Mouse (Mus musculus) MEL (cell line): Measurements from ENCODE around the gene Coro2b. TPM values are rescaled to one million over a fixed set of nuclear protein-coding genes. Genes with fewer than 3 reads are reported as not detected.

Experiments
- DNase-seq: peaks from one replicate; pipeline ENCODE4 v3.0.0; 2011; ENCODE audit warnings: low read depth, low spot score
- H3K27ac ChIP-seq: 2 replicates; pipeline ENCODE4 v1.5.1; 2012; ENCODE audit warnings: low read depth, mild to moderate bottlenecking, control low read depth, low read length, moderate library complexity; ENCODE audit not compliant: control insufficient read depth
- H3K27me3 ChIP-seq, 2 experiments: fragments of 150-350 bp in 1 of 2; sonication (generic) in 1 of 2; 2 replicates each; pipeline ENCODE4 v1.6.1; 2012; ENCODE audit warnings: low read length in 2 of 2, mild to moderate bottlenecking in 2 of 2, improper control_type of control experiment in 1 of 2, moderate library complexity in 1 of 2; ENCODE audit not compliant: insufficient read depth in 2 of 2, control insufficient read depth in 1 of 2
- H3K36me3 ChIP-seq, 2 experiments: 2 replicates each; pipeline ENCODE4 v1.6.1; 2012 to 2014; ENCODE audit warnings: low read length in 2 of 2, improper control_type of control experiment in 1 of 2, inconsistent platforms in 1 of 2, mild to moderate bottlenecking in 1 of 2; ENCODE audit not compliant: insufficient read depth in 2 of 2, control insufficient read depth in 1 of 2
- H3K4me1 ChIP-seq, 2 experiments: fragments of 150-350 bp in 1 of 2; sonication (generic) in 1 of 2; 2 replicates each; pipeline ENCODE4 v1.6.1; 2012; ENCODE audit warnings: low read length in 2 of 2, improper control_type of control experiment in 1 of 2, mild to moderate bottlenecking in 1 of 2; ENCODE audit not compliant: insufficient read depth in 2 of 2, control insufficient read depth in 1 of 2
- H3K4me3 ChIP-seq, 2 experiments: fragments of 150-350 bp in 1 of 2; sonication (generic) in 1 of 2; 2 replicates each; pipeline ENCODE4 v1.5.1; 2012; ENCODE audit warnings: low read depth in 2 of 2, low read length in 2 of 2, mild to moderate bottlenecking in 2 of 2, moderate library complexity in 2 of 2, control low read depth in 1 of 2, improper control_type of control experiment in 1 of 2; ENCODE audit not compliant: control insufficient read depth in 1 of 2, insufficient read depth in 1 of 2
- H3K79me2 ChIP-seq: 2 replicates; pipeline ENCODE4 v1.6.1; 2012; ENCODE audit warnings: mild to moderate bottlenecking, low read length, moderate library complexity; ENCODE audit not compliant: control insufficient read depth, poor library complexity, insufficient read depth
- H3K9ac ChIP-seq: 2 replicates; pipeline ENCODE4 v1.6.1; 2012; ENCODE audit warnings: low read depth, mild to moderate bottlenecking, control low read depth, low read length, moderate library complexity; ENCODE audit not compliant: control insufficient read depth, poor library complexity, severe bottlenecking
- H3K9me3 ChIP-seq: fragments of 150-350 bp; sonication (generic); replicated peaks from 2 replicates; pipeline ENCODE4 v1.6.1; 2012; ENCODE audit warnings: mild to moderate bottlenecking, low read length, improper control_type of control experiment, moderate library complexity; ENCODE audit not compliant: insufficient read depth
- BHLHE40 ChIP-seq: IDR thresholded peaks from 2 replicates; pipeline ENCODE4 v1.6.1; 2012; ENCODE audit warnings: low read depth, mild to moderate bottlenecking, inconsistent platforms, low read length, improper control_type of control experiment, borderline replicate concordance
- CHD1 ChIP-seq: IDR thresholded peaks from 2 replicates; pipeline ENCODE4 v1.6.1; 2012; ENCODE audit warnings: low read depth, mild to moderate bottlenecking, inconsistent platforms, low read length, improper control_type of control experiment
- CTCF ChIP-seq, 3 experiments: IDR thresholded peaks in 2 of 3; conservative IDR thresholded peaks in 1 of 3; 2 replicates each; pipeline ENCODE4 v1.5.1; 2011 to 2012; ENCODE audit warnings: low read length in 3 of 3, low read depth in 2 of 3, mild to moderate bottlenecking in 2 of 3, improper control_type of control experiment in 1 of 3, inconsistent platforms in 1 of 3, mixed read lengths in 1 of 3, moderate library complexity in 1 of 3; ENCODE audit not compliant: control insufficient read depth in 1 of 3, insufficient read depth in 1 of 3, poor library complexity in 1 of 3, severe bottlenecking in 1 of 3
- E2F4 ChIP-seq: IDR thresholded peaks from 2 replicates; pipeline ENCODE4 v1.6.1; 2011; ENCODE audit warnings: low read depth, low read length, improper control_type of control experiment, borderline replicate concordance
- EP300 ChIP-seq, 2 experiments: IDR thresholded peaks; 2 replicates each; pipeline ENCODE4 v1.6.1; 2011; ENCODE audit warnings: improper control_type of control experiment in 2 of 2, low read length in 2 of 2, low read depth in 1 of 2, mild to moderate bottlenecking in 1 of 2
- GABPA ChIP-seq: IDR thresholded peaks from 2 replicates; pipeline ENCODE4 v1.6.1; 2012; ENCODE audit warnings: low read depth, mild to moderate bottlenecking, inconsistent platforms, low read length, improper control_type of control experiment, moderate library complexity
- GATA1 ChIP-seq: IDR thresholded peaks from 2 replicates; pipeline ENCODE4 v1.6.1; 2011; ENCODE audit warnings: low read depth, low read length, improper control_type of control experiment
- HCFC1 ChIP-seq: IDR thresholded peaks from 2 replicates; pipeline ENCODE4 v1.6.1; 2012; ENCODE audit warnings: low read depth, mild to moderate bottlenecking, inconsistent platforms, low read length, improper control_type of control experiment, moderate library complexity
- MAFK ChIP-seq: IDR thresholded peaks from 2 replicates; pipeline ENCODE4 v1.6.1; 2011; ENCODE audit warnings: low read depth, mild to moderate bottlenecking, low read length, improper control_type of control experiment, borderline replicate concordance
- MAX ChIP-seq: IDR thresholded peaks from 2 replicates; pipeline ENCODE4 v1.6.1; 2011; ENCODE audit warnings: low read length, improper control_type of control experiment
- MAZ ChIP-seq: IDR thresholded peaks from 2 replicates; pipeline ENCODE4 v1.6.1; 2012; ENCODE audit warnings: low read depth, mild to moderate bottlenecking, inconsistent platforms, low read length, improper control_type of control experiment
- MXI1 ChIP-seq: IDR thresholded peaks from 2 replicates; pipeline ENCODE4 v1.6.1; 2011; ENCODE audit warnings: mild to moderate bottlenecking, low read depth, low read length, improper control_type of control experiment
- MYB ChIP-seq: IDR thresholded peaks from 2 replicates; pipeline ENCODE4 v1.6.1; 2011; ENCODE audit warnings: mild to moderate bottlenecking, low read depth, low read length, improper control_type of control experiment
- NRF1 ChIP-seq: IDR thresholded peaks from 2 replicates; pipeline ENCODE4 v1.6.1; 2014; ENCODE audit warnings: low read depth, mild to moderate bottlenecking, inconsistent platforms, low read length, improper control_type of control experiment, moderate library complexity; ENCODE audit not compliant: poor library complexity, insufficient read depth, severe bottlenecking
- POLR2A ChIP-seq, 2 experiments: IDR thresholded peaks; 2 replicates each; pipeline ENCODE4 v1.6.1; 2011 to 2012; ENCODE audit warnings: low read length in 2 of 2, mild to moderate bottlenecking in 2 of 2, control low read depth in 1 of 2, improper control_type of control experiment in 1 of 2, low read depth in 1 of 2, moderate library complexity in 1 of 2; ENCODE audit not compliant: control insufficient read depth in 1 of 2, insufficient read depth in 1 of 2, poor library complexity in 1 of 2
- POLR2AphosphoS2 ChIP-seq: IDR thresholded peaks from 2 replicates; pipeline ENCODE4 v1.6.1; 2011; ENCODE audit warnings: low read length, improper control_type of control experiment
- POLR2AphosphoS5 ChIP-seq: IDR thresholded peaks from 2 replicates; pipeline ENCODE4 v1.6.1; 2012; ENCODE audit warnings: low read depth, borderline replicate concordance, mild to moderate bottlenecking, inconsistent platforms, low read length, moderate library complexity, mixed read lengths
- RAD21 ChIP-seq: IDR thresholded peaks from 2 replicates; pipeline ENCODE4 v1.6.1; 2011; ENCODE audit warnings: mild to moderate bottlenecking, low read depth, low read length, improper control_type of control experiment
- SIN3A ChIP-seq: IDR thresholded peaks from 2 replicates; pipeline ENCODE4 v1.6.1; 2012; ENCODE audit warnings: low read length, improper control_type of control experiment, inconsistent platforms
- TBP ChIP-seq: IDR thresholded peaks from 2 replicates; pipeline ENCODE4 v1.8.0; 2011; ENCODE audit warnings: low read depth, low read length, improper control_type of control experiment
- TCF12 ChIP-seq: IDR thresholded peaks from 2 replicates; pipeline ENCODE4 v1.6.1; 2014; ENCODE audit warnings: low read depth, mild to moderate bottlenecking, inconsistent platforms, low read length, improper control_type of control experiment, moderate library complexity
- UBTF ChIP-seq: IDR thresholded peaks from 2 replicates; pipeline ENCODE4 v1.6.1; 2012; ENCODE audit warnings: low read depth, mild to moderate bottlenecking, inconsistent platforms, low read length, improper control_type of control experiment, moderate library complexity, borderline replicate concordance; ENCODE audit not compliant: insufficient read depth
- ZC3H11A ChIP-seq: IDR thresholded peaks from 2 replicates; pipeline ENCODE4 v1.6.1; 2012; ENCODE audit warnings: low read depth, mild to moderate bottlenecking, inconsistent platforms, low read length, improper control_type of control experiment
- ZMIZ1 ChIP-seq: IDR thresholded peaks from 2 replicates; pipeline ENCODE4 v1.6.1; 2012; ENCODE audit warnings: low read depth, mild to moderate bottlenecking, inconsistent platforms, low read length, improper control_type of control experiment, moderate library complexity
- polyA plus RNA-seq, 2 experiments: library from polyadenylated mRNA; stranded (reverse) in 1 of 2; unstranded in 1 of 2; fragments of >175 nt in 1 of 2; fragments of >200 nt in 1 of 2; gene quantifications; 2 replicates each; pipeline versions ENCODE4 v1.2.1 to v1.2.4; 2012; ENCODE audit warnings: low replicate concordance in 2 of 2, low read depth in 1 of 2; ENCODE audit not compliant: insufficient read length in 2 of 2, insufficient read depth in 1 of 2, missing spikeins in 1 of 2
- total RNA-seq: library from RNA; depleted of rRNA; stranded (reverse); fragments of 300-350 nt; gene quantifications from 2 replicates; pipeline ENCODE4 v1.2.3, GENCODE M21; 2012

Coro2b gene
- total and polyA plus RNA-seq, 3 experiments = not detected

GRCm38 (mm10) chr9:62515138-62515537, 21.7 kb downstream of the Coro2b start:
- no peak overlapping the region for H3K4me3 ChIP-seq

DNA sequence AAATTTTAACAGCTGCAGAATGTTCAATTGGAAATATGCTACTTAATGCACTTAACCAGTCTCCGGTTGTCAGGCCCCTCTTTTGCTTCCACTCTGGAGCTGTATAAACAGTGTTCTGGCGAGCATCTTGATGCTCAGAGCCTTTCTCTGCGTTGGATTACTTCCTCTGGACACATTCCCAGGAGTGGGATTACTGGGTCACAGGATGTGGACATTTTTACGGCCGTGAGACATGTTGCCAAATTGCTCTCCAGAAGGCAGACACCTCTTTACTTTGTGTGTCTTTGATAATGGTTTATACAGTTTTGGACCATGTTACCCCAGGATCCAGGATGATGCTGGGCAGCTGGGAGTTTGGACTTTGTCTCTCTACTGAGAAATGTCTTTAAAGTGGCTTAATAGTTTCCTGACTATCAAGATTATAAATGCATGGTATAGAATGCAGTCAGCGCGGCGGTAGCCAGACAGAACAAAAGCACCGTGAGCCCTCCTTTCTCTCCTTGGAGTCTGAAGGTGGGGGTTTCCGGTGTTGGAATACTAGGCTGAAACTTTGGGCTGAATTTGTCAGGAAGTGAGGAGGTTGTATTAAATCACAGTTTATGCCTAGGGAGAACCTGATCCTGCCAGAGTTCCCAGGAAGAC, 23.2 kb downstream of the Coro2b start:
- Histone ChIP-seq H3K36me3 (no peaks in the 10 kb centered on the region), H3K4me1 (peaks cover 0 to 4% of the 10 kb centered on the region in 2 experiments; a peak in 1 of 4 replicates), H3K27ac (no peak overlapping the region), H3K79me2 (no peaks in the 10 kb centered on the region), H3K9me3 (no peaks in the 10 kb centered on the region), H3K9ac (no peak overlapping the region), H3K27me3 (peaks cover 3 to 4% of the 10 kb centered on the region in 2 experiments; a peak in 3 of 4 replicates), H3K4me3 (no peak overlapping the region)
- DNase-seq = no peak
- TF ChIP-seq TBP (no peak), UBTF (no peak), MAFK (no peak), ZC3H11A (no peak), TCF12 (no peak), POLR2AphosphoS5 (no peak), POLR2A (IDR thresholded peaks at IDR 0.05; ENCODE audit: control insufficient read depth in 1 of 2, insufficient read depth in 1 of 2, low read depth in 1 of 2, low read length in 2 of 2, poor library complexity in 1 of 2) (no peak), MYB (no peak), CTCF (IDR thresholded peaks at IDR 0.05 in 2 of 3, conservative IDR thresholded peaks at IDR 0.05 in 1 of 3; ENCODE audit: control insufficient read depth in 1 of 3, insufficient read depth in 1 of 3, low read depth in 2 of 3, low read length in 3 of 3, poor library complexity in 1 of 3, severe bottlenecking in 1 of 3) (no peak), RAD21 (no peak), BHLHE40 (no peak), SIN3A (no peak), EP300 (IDR thresholded peaks at IDR 0.05; ENCODE audit: low read depth in 1 of 2, low read length in 2 of 2) (no peak), GABPA (no peak), GATA1 (no peak), HCFC1 (no peak), MXI1 (no peak), NRF1 (no peak), POLR2AphosphoS2 (no peak), E2F4 (no peak)

More at GRCm38 (mm10) chr9:62515138-62515537, 21.7 kb downstream of the Coro2b start:
- Histone ChIP-seq H3K9ac (no peak overlapping the region), H3K36me3 (no peaks in the 10 kb centered on the region), H3K27me3 (peaks cover 0 to 4% of the 10 kb centered on the region in 2 experiments; a peak in 1 of 4 replicates), H3K9me3 (no peaks in the 10 kb centered on the region), H3K4me1 (peaks cover 0 to 4% of the 10 kb centered on the region in 2 experiments; a peak in 1 of 4 replicates), H3K79me2 (no peaks in the 10 kb centered on the region), H3K27ac (no peak overlapping the region)
- no peak for DNase-seq
- TF ChIP-seq BHLHE40 = no peak
- TF ChIP-seq MAZ = no peak
- TF ChIP-seq CHD1 = no peak
- TF ChIP-seq EP300 (IDR thresholded peaks at IDR 0.05; ENCODE audit: low read depth in 1 of 2, low read length in 2 of 2) = no peak
- TF ChIP-seq ZMIZ1 = no peak
- no peak for TF ChIP-seq GATA1
- TF ChIP-seq ZC3H11A = no peak
- no peak for TF ChIP-seq CTCF (IDR thresholded peaks at IDR 0.05 in 2 of 3, conservative IDR thresholded peaks at IDR 0.05 in 1 of 3; ENCODE audit: control insufficient read depth in 1 of 3, insufficient read depth in 1 of 3, low read depth in 2 of 3, low read length in 3 of 3, poor library complexity in 1 of 3, severe bottlenecking in 1 of 3)
- no peak for TF ChIP-seq MAX
